ENCODE assay signal across 9 mouse cellular contexts in genomic region chr7:76889416-76890209, GRCm38 (mm10).
A peak's percentile ranks its signal among the peaks of the same experiment; 100 is the strongest.
DNase-seq lines count a peak whose midpoint lies in the region; ATAC-seq lines count a peak whose summit lies in the region.
"Had no signal": no experiment of that assay in that cellular context is flagged by ENCODE, and none has a peak within 500 bp of the region (broad histone marks: within the 10 kb centered on the region; RNA-seq: fewer than 3 reads in every experiment).

No protein-coding gene starts in this region.

- peak; percentile 61 for DNase-seq in embryo, embryonic 10.5 days (ENCODE audit: low spot score)
- peak; percentile 5 to 8 for DNase-seq in layer of hippocampus, postnatal 36 days
- DNase-seq in gastrocnemius, postnatal 36 days: no peak
- DNase-seq in heart, postnatal 14 days: no peak
- no peak for DNase-seq in heart, adult 8-10 months (ENCODE audit: low spot score)
- DNase-seq in gastrocnemius, postnatal 4 days (ENCODE audit: low spot score in 2 of 2): no peak

- WGBS in forebrain, embryonic 12.5 days: 36% methylated on average over 22 of the region's 22 CpGs
- 19% methylated on average over 22 of the region's 22 CpGs for WGBS in neural tube, embryonic 15.5 days

- H3K4me3 ChIP-seq in forebrain, embryonic 12.5 days (replicated peaks): no peak overlapping the region
- H3K4me3 ChIP-seq in neural tube, embryonic 15.5 days (replicated peaks): peak overlapping the region; percentile 30

- H3K9ac ChIP-seq in forebrain, embryonic 12.5 days: no peak overlapping the region
- H3K9ac ChIP-seq in neural tube, embryonic 15.5 days (replicated peaks): no peak overlapping the region
- H3K9ac ChIP-seq: liver, embryonic 14.5 days had no signal

- intact Hi-C loops in gastrocnemius, postnatal 36 days (cut with DNase I): no loop called here
- intact Hi-C loops in heart, postnatal 14 days (cut with DNase I): no loop called here

- H3K27me3 ChIP-seq in forebrain, embryonic 12.5 days: no peaks in the 10 kb centered on the region
- no peaks in the 10 kb centered on the region for H3K27me3 ChIP-seq in neural tube, embryonic 15.5 days (replicated peaks)

- H3K9me3 ChIP-seq in forebrain, embryonic 12.5 days: no peaks in the 10 kb centered on the region
- H3K9me3 ChIP-seq in neural tube, embryonic 15.5 days (replicated peaks): no peaks in the 10 kb centered on the region

- peak overlapping the region; percentile 43 for H3K4me2 ChIP-seq in forebrain, embryonic 12.5 days
- H3K4me2 ChIP-seq in neural tube, embryonic 15.5 days: peak overlapping the region; percentile 58

- H3K4me1 ChIP-seq in forebrain, embryonic 12.5 days: peaks cover 6% of the 10 kb centered on the region
- peaks cover 8% of the 10 kb centered on the region; the same call in 1 of the 2 replicates for H3K4me1 ChIP-seq in neural tube, embryonic 15.5 days

- H3K27ac ChIP-seq in forebrain, embryonic 12.5 days: no peak overlapping the region
- H3K27ac ChIP-seq in neural tube, embryonic 15.5 days (replicated peaks): peak overlapping the region; percentile 33
- H3K27ac ChIP-seq: liver, embryonic 14.5 days had no signal

- peak; percentile 53; the same call in 1 of the 2 replicates for ATAC-seq in forebrain, embryonic 12.5 days (ENCODE audit: low FRiP score)
- ATAC-seq in neural tube, embryonic 15.5 days (ENCODE audit: low FRiP score): no peak; the same call in 1 of the 2 replicates

- no peaks in the 10 kb centered on the region for H3K36me3 ChIP-seq in forebrain, embryonic 12.5 days (replicated peaks)
- H3K36me3 ChIP-seq in neural tube, embryonic 15.5 days: no peaks in the 10 kb centered on the region

Comparison
In these comparisons a context has a peak if more than half of its experiments do, and no peak if none do; other contexts are left out.
1. DNase-seq: peak in embryo, embryonic 10.5 days (single experiment) and layer of hippocampus, postnatal 36 days (2 of 2); none in gastrocnemius, postnatal 36 days (0 of 2), heart, postnatal 14 days (0 of 2), heart, adult 8-10 months (single experiment) and gastrocnemius, postnatal 4 days (0 of 2).